Mouse (Mus musculus) left cerebral cortex, postnatal 25 days (tissue): ENCODE data around the gene Zcwpw1. TPM values are rescaled to one million over a fixed set of nuclear protein-coding genes. Genes with fewer than 3 reads are reported as not detected.
A peak's percentile ranks its signal among the peaks of the same experiment; 100 is the strongest.

Experiments
- DNase-seq, 2 experiments: peaks; one replicate each; pipeline ENCODE4 v3.0.0; 2022; ENCODE audit warnings: low spot score in 2 of 2, mixed read lengths in 1 of 2
- intact Hi-C: fragments of 180-260 bp; cut with DNase I; formaldehyde crosslinking; loops from one replicate; pipeline ENCODE4 v1.15.1; 2025
- total RNA-seq, 2 experiments: library from RNA; stranded (reverse); gene quantifications; 2 replicates each; pipeline ENCODE4 v1.2.3; 2021

Gene Zcwpw1
- total RNA-seq, 2 experiments from 2014 or later, result 4.6 to 6.7 TPM

GRCm38 (mm10) chr5:137779053-137779933, 8.3 kb upstream of the Zcwpw1 start:
- peak in 1 of 2 experiments; percentile 26 for DNase-seq
- intact Hi-C loops, result loop anchor here (10.0 kb wide), 1 partner anchor 434 kb away; no protein-coding TSS in a partner anchor

- intact Hi-C loops, result no loop called here
- DNase-seq, result no peak
Measured at GRCm38 (mm10) chr5:137781661-137782060, 5.9 kb upstream of the Zcwpw1 start.

- intact Hi-C loops, result no loop called here
- DNase-seq, result no peak
Measured at GRCm38 (mm10) chr5:137782776-137783522, 4.6 kb upstream of the Zcwpw1 start.

DNA sequence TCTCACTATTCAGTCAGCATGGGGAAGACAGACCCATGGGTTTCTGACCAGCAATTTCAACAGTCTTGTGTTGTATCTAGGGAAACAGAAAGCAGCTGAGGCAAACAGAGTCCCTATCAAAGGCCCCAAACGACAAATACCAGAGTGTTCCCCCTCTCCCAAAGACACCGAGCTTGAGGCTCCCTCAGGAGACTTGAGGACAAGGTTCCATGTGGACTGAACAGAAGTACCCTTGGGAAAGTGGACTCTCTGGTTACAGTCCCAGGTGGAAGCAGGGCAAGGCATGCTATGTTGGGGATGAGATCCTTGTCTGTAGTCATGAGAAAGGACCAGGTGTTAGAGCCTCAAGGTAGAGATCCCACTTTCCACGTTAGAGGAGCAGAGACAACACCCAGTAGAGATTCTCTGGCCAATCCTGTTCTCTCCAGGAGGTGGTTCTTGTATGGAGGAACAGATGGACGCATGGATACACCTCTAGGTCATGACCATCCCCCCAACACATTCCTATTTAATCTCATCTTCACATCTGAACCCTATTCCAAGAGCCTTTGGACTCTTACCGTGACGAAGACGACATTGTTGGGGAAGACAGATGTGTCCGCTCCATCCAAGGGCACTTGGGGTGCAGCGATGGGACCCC, 3.6 kb upstream of the Zcwpw1 start:
- no peak for DNase-seq
- intact Hi-C loops, result no loop called here

DNA sequence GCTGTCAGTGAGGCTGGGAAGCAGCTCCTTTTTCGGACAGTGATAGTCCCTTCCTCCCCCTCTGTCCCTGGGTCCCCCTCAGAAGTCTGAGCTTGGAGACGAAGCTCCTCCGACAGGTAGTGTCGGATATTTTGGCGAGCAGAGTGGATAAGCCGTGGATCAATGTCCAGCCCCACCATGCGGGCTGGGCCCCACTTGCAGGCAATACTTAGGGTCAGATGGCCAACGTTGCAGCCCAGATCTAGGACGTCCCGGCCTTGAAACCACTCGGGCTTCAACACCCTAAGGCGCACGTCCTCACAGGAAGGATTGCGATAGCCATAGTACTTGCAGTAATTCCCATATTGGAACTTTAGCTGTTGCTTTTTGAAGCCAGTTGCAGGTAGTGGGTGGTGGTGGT, 3.1 kb upstream of the Zcwpw1 start:
- intact Hi-C loops, result no loop called here
- no peak for DNase-seq

DNA sequence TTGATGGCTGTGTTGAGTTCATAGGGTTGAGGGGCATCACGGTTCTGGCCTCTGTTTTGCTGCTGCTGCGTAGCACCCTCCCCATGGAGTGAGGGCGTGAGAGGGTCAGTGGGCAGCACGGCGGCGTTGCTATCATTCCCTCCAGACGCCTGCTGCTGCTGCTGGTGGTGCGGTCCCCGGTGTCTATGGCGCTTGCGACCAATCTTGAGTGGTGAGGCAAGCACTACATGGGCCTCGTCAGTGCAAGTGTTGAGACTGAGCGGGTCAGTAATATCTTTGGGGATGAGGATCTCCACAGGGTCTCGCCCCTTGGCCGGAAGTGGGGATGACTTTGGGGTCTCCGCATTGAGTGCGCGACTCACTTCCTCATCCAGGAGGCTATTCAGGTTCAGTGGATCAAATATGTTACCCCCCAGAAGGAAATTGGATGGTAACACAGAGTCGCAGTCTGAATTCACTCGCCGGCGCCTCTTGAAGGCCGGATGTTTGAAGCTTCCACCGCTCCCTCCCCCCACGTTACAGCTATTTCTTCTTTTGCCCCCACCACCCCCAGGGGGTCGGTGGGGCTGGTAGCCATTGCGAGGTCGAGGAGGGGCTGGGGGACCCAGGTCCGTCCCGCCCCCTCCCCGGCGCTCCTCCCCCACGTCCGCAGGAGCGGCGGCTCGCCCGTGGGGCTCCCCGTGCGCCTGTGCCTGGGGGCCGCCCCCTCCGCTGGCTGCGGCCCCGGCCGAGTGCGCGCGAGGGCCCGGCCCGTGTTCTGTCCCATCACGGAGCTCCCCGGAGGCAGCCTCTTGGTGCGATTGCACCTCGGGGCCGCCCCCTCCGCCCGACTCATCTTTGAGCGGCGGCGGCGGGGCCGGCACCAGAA, 2.2 kb upstream of the Zcwpw1 start:
- peak; percentile 37 to 47 for DNase-seq
- intact Hi-C loops, result loop anchor here (5.0 kb wide), 2 partner anchors 372 to 387 kb away; partner anchors contain the start of genes Ap4m1, Mcm7 and Zfp113

GRCm38 (mm10) chr5:137786109-137786942, 1.3 kb upstream of the Zcwpw1 start:
- peak; percentile 99 to 100 for DNase-seq
- intact Hi-C loops, result loop anchor here (5.0 kb wide), 2 partner anchors 371 to 386 kb away; partner anchors contain the start of genes Ap4m1, Mcm7 and Zfp113

- intact Hi-C loops, result loop anchor here (5.0 kb wide), 2 partner anchors 369 to 384 kb away; partner anchors contain the start of genes Ap4m1, Mcm7 and Zfp113
- DNase-seq, result peak in 1 of 2 experiments; percentile 14
Measured at GRCm38 (mm10) chr5:137788171-137788570, 573 bp downstream of the Zcwpw1 start.

DNA sequence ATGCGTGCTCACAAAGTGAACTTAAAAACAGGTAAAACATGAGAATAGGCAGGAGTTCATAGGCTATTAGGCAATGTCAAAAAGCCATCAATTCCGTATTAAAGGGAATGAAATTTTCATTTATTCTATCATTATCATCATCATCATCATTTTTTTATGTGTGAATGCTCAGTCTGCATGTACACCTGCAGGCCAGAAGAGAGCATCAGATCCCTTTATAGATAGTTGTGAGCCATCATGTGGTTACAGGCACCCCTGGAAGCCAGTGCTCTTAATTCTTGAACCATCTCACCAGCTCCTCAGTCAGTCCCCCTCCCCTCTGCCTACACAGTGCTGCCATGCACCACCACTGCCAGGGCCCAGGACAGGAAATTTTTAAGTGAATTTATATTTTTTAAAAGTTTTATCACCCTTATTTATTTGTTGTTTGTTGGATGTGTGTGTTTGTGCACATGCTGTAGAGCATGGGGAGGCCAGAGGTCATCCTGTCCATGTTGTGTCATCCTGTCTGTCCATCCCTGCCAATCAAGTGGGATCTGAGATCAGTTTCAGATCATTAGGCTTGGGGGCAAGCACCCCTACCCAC, 1.4 kb downstream of the Zcwpw1 start:
- intact Hi-C loops, result loop anchor here (5.0 kb wide), 2 partner anchors 368 to 383 kb away; partner anchors contain the start of genes Ap4m1, Mcm7 and Zfp113
- no peak for DNase-seq

- DNase-seq, result no peak
- intact Hi-C loops, result loop anchor here (5.0 kb wide), 2 partner anchors 86 to 161 kb away; no protein-coding TSS in a partner anchor
Measured at GRCm38 (mm10) chr5:137791553-137791952, 4.0 kb downstream of the Zcwpw1 start.

GRCm38 (mm10) chr5:137796606-137797005, 9.0 kb downstream of the Zcwpw1 start:
- DNase-seq, result no peak
- intact Hi-C loops, result no loop called here

GRCm38 (mm10) chr5:137800917-137801316, 13.3 kb downstream of the Zcwpw1 start:
- intact Hi-C loops, result no loop called here
- no peak for DNase-seq

- intact Hi-C loops, result no loop called here
- no peak for DNase-seq
Measured at GRCm38 (mm10) chr5:137806158-137806557, 18.6 kb downstream of the Zcwpw1 start.

DNA sequence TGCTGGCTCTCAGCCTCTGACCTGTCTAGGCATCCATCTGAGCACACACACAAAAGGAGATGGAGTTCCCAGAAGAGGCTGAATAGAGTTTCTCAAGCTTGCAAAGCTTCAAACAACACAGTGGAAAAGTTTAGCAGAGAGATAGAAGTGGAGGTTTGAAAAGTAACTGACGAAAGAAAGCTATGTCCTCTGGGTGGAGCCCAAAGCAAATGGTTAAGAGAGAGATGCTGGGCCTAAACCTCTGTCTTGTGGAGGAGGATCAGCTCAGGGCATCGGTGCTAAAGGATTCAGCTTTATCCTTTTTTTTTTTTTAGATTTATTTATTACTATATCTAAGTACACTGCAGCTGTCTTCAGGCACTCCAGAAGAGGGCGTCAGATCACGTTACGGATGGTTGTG, 20.7 kb downstream of the Zcwpw1 start:
- intact Hi-C loops, result no loop called here
- no peak for DNase-seq

DNA sequence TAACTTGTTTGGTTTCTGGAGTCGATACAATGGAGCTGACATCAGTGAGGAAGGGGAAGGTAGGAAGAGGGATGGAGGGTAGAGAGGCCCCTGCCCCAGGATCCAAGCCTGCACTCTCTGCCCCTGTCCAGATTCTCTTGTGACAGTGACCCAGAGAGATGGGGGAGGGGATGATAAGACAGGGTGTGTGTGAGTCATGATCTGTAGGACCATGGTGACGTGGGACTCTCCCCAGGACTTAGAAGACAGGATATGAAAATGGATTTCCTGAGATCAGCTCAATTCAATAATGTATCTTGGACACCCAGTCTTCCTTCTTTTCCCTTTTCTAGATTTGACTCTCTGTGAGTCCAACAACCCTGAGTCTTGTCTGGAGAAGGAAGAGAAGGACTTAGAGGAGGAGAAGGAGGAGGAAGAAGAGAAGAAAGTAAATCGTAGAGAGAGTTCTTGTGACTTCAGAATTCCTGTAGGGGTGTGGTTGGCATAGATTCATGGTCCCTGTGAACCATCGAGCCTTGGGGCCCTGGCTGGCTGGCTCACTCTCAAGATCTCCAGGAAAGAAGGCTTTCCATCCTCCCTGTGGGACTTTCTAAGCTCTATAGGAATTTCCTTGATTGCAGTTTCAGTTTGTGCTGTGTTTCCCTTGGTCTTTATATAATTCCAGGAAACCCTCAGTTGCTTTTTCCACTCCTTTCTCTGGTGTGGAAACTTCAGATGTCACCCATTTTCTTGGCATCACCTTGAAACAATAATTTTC, 30.0 kb downstream of the Zcwpw1 start:
- intact Hi-C loops, result no loop called here
- no peak for DNase-seq

DNA sequence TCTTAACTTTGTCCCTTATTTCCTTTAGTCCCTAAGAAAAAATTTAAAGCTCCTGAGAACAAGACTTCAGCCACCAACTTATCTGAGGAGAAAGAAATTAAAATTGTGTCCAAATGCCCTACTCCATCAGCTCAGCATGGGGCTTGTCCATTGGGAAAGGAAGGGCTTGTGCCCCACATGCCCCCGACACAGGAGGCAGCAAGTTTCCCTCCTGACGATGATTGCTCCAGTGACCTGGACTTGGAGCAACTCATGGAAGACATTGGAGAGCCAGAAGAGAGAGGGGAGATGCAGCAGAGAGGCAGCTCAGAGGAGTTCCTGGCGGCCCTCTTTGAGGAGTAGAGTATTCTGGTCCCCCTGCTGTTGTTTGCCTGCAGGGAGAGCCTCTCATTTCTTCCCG, 34.5 kb downstream of the Zcwpw1 start:
- no peak for DNase-seq
- intact Hi-C loops, result no loop called here

- no peak for DNase-seq
Measured at GRCm38 (mm10) chr5:137822602-137823001, 35.0 kb downstream of the Zcwpw1 start.

More at GRCm38 (mm10) chr5:137822602-137823001, 35.0 kb downstream of the Zcwpw1 start:
- intact Hi-C loops, result no loop called here
